Mouse (Mus musculus): ENCODE measurements at regions not wholly inside any gene's neighbourhood (a gene's known extent, or its start where the extent isn't known, plus 50 kb on each side); places are given as distances from the start of the nearest gene placed in this dataset.

DNA sequence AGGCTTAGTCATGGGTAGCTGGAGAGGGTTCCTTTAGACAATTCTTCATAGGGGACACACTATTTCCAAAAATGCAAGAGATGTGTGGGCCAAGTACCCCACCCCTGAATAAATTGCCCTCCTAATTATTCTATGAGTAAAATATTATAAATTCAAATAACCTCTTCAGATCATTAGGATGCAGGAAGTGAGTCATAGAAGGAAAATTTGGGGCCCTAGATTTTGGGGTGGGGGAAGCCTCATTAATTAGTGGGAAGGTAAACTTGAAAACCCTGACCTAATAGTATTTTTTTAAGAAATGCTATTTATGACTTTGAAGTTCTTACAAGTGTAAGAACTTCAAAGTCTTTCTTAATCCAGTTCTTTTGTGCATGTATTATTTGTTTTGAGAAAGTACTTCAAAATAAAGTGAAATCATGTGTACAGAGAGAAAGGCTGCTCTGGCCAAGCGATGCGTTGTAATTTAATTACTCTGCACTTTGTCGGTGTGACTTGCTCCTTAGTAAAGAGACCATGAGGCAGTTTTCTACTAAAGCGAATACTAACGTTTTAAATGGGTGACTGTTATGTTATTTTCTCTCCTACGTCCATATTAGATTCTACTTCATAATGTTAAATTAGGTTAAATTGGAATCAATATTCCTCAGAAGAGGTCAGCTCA, 200.6 kb downstream of the Tgfb2 start:
- in situ Hi-C loops (cut with MboI, MseI): no loop called here

DNA sequence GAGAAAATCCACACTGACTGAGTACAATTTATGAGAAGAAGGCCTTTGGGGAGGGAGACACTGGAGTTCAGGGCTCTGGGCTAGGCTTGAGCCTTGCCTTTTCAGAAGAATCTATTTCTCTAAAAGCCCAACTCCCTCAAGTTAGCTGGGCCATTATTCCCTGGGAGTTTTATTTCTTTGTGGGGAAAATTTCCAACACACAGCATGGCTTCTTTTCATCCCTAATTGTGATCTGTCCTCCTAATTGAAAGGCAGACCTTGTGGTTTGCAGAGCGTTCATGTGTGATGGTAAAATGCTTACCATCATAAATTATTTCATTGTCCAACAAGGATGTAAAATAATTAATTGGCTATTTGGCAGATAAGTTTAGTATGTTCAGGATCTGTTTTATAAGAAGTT, 204.1 kb downstream of the Tgfb2 start:
- in situ Hi-C loops (cut with MboI, MseI): no loop called here

DNA sequence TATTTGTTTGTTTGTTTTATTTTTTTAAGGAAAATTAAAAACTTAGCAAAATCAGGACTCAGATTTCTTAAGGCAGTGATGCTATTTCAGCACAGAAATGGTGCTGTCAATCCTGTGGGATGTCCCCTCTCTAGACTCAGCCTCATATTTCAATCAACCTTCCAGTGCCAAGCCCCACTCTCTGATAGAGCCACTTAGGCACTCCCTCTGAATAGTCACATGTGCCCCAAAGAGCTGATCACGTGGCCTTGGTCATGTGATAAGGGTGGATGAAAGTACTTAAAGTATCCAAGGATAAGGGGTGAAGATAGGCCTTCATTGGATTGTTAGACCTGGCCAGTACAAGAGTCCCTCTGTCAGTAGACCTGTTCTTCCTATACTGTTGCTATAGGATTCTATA, 207.9 kb downstream of the Tgfb2 start:
- in situ Hi-C loops (cut with MboI, MseI): no loop called here

DNA sequence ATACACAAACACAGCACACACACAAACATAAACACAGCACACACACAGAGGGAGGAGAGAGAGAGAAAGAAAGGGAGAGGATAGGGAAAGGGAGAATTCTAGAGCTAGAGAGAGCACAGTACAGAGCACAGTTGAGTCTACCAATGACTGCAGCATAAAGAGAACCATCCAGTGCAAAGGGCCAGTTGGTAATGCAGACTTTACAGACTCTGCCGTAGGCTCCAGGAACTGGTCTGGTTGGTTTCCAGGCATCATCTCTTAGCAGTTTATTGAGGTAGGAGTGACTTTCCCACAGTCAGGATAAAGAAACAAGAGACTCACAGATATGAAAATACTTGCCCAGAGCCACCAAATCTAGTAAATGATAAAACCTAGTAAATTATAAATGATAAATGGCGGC, 208.5 kb downstream of the Tgfb2 start:
- in situ Hi-C loops (cut with MboI, MseI): no loop called here

DNA sequence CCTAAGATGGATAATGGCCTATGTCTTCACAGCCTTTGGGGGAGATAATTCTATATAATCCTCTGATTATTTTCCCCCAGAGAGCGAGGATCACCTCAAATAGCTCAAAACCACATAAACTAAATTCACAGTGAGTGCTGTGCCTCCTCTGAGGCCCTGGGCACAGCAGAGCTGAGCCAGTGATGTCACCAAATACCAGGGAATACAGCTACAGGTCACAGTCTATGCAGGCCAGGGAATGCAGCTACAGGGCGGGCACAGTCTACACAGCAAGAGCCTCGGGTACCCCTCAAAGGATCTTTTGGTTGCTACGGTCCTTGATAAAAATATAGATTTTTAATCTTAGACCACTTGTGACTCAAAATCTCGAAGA, 211.4 kb downstream of the Tgfb2 start:
- in situ Hi-C loops (cut with MboI, MseI): no loop called here

DNA sequence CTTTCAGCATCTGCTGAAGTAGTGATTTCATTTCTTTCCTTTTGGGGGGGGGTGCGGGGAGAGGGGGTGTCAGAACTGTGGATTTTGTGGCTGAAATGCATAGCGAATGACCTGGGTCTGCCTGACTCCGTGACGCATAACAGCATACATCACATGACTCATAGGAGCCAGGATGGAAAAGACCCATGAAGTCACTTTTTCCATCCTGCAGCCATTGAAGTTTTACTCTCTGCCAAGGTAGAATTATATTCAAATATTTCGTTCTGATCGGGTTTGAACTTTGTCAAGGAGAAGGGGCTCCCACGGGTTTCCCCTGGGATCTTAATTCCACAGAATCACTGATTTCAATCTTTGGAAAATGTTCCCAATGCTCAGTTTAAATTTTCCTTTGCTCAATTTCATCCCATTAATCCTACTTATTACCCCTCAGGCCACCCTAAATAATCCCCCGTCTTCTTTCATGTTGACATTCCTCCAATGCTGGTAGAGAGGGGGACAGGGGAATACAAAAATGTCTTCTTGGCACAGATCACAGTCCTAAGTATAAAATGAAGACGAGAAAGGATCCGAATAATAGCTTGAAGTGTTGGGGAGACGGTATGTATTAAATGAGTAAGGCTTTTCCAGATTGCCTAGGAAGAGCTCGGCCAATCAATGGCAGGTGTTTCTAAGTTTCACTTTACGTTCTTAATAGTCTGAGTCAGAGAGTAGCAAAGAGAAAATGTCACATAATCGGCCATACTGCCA, 212.0 kb downstream of the Tgfb2 start:
- in situ Hi-C loops (cut with MboI, MseI): no loop called here

DNA sequence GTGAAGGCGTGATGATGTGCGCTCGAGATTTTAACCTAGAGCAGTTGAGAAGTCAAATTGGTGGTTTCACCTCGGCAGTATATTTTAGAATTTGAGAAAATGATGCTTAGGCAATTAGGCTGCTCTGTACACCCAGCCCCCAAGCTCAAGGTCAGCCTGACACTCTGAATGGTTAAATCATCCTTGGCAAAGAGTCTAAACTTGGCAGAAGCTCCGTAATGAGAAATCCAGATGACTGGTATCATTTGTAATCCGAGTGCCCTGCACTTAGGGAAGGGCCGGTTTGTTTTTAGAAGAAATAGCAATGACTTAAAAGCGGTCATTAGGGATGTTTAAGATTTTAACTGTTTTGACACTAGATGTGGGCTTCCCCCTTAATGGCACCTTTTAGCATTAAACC, 223.6 kb downstream of the Tgfb2 start:
- in situ Hi-C loops (cut with MboI, MseI): no loop called here

DNA sequence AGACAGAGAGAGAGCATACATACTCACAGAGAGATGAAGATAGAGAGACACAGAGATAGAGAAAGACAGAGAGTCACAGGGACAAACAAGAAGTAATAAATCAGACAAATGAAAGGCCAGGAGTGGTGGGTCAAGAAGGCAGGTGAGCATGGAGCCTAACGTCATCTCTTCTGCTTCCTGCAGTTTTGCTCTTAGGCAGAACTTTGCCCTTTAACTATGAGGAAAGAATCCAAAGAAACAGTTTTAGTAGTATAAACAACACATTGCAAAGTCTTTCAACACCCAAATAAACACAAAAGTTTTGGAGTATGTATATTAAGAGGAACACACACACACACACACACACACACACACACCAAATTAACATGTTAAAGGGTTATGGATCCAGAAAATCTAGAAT, 225.8 kb downstream of the Tgfb2 start:
- in situ Hi-C loops (cut with MboI, MseI): no loop called here

DNA sequence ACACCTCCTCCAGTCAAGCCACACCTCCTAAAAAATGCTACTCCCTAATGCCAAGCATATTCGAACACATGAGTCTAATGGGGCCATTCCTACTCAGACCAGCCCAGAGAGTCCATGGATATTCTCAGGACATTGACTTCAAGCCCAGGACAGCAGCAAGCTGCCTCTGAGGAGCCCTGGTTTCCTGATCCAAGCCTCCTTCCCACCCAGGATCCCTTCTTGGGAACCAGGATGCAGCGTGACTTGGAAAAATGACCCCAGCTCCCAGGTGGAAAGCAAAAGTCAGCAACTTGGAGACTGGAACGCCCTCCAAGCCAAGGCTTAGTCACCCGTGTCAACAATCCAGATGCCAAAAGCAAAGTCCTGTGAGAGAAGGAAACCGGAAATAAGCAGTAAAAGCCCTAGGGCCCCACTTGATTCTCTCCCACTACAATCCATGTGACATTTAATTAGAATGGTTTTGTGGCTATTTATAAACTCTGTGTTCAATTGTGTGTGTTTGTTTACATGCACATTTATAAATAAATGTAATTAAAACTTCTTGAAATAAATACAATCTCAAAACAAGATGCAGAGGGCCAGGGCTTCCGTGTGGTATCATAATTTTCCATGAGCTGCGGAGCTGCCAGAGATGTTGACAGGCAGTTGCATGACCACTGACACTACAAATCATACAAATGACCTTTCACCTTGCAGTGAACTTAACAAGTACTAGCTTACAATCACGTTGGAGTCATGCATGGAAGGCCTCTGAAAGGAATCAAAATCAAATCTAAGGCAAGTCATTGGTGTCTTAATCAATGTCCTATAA, 227.2 kb downstream of the Tgfb2 start:
- in situ Hi-C loops (cut with MboI, MseI): no loop called here

DNA sequence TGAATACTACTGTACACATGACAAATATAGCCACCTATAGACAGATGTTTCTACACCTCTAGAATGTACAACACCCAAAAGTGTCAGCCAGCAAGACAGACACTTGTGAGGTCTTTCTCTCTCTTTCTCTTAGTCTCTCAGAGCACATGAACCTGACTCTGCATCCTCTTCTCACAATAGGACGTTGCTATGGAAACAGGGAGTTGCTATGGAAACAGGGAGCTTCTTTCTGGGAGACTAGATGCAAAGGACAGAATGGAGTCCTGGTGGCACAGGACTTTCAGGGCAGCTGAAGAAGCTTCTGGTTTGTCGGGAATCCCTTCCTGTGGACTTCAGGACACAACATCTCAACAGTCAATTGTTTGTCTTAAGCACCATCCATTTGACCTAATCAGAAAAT, 230.9 kb downstream of the Tgfb2 start:
- in situ Hi-C loops (cut with MboI, MseI): no loop called here

DNA sequence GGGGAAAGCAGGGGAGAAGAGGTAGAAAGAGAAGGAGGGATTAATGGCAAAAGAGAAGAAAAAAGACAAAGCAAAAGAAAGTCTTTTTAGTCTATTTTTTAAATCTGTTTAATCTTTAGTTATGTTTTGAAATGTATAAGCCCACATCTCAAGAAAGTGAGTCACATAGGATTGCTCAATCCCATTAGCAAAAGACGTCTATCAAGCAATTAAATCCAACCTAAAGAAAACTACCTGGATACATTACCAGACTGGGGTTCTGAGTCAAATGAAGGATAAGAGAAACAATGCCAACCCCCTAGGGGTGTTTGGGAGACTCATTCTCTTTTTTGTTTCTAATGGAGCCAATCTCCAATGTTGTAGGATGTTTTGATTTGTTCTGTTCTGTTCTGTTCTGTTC, 231.4 kb downstream of the Tgfb2 start:
- in situ Hi-C loops (cut with MboI, MseI): no loop called here

DNA sequence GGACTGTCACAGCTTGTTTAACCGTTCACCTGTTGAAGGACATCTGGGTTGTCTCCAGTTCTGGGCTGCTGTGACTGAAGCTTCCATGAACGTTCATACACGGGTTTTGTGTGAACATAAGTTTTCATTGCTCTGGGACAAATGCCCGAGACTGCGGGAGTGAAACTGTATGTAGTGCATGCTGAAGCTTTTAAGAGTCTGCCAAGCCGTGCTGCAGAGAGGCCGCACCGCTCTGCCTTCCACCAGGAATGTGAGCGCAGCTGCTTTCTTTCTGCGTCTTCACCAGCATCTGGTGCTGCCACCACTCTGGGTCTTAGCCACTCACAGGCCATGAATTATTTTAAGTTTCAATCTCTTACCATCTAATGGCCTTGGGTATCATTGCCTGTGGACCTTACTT, 232.8 kb downstream of the Tgfb2 start:
- in situ Hi-C loops (cut with MboI, MseI): no loop called here

DNA sequence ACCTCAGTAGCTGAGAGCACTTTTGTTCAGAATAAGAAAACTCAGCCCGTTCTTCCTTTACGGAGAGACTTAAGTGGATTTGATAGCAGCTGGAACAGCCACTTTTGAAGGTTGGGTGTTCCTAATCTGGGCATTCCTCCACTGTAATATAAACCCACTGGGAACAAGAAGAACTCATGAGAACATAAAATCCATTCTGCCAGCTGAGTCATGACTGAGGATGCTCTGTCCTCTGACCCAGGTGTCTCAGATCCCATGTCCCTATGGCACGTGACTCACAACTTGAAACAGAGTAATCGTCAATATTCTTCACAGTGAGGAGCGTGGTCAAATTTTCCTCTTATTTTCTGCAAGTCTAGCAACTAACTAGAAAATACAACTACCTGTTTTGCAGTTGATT, 240.3 kb downstream of the Tgfb2 start:
- in situ Hi-C loops (cut with MboI, MseI): no loop called here

DNA sequence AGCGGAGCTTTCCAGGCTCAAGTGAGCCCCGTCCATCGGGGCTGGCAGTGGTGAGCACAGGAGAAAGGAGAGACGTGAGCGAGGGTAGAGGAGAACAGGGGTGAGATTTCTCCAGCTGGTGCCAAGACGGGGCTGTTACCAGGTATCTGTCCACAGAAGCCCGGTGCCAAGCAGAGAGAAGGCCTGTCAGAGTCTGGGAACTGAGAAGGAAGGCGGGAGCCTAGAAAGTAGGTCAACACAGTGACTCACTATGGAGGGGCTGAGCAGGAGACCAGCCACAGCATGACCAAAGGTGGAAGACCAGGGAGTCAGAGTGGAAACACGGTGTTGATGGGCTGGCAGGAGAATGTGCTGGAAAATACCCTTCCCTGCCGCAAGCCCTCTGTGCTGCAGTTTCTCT, 245.0 kb downstream of the Tgfb2 start:
- in situ Hi-C loops (cut with MboI, MseI): no loop called here

DNA sequence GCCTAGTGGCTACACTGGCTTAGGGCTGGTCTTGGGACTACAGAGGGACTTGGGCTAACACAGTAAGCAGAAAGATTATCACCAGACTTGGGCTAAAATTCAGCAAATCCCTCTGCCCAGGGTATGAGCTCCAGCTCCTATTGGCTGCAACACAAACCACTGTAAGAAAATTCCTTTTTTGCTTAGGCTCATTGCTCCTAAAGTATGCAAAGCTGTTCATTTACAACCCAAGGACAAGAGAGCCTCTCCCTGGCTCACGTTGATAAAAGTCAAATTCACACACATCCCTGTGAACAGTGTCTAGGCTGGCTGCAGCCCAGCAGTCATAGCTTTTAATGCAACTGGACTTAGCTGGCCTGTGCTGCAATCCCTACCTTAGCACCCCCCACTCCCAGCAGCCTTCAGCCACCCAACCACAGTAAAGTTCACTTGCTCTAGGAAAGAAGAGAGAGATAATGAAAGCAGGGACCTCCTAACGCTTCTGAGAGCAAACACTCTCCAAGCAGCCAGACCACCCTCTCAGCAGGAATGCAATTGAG, 247.6 kb downstream of the Tgfb2 start:
- in situ Hi-C loops (cut with MboI, MseI): no loop called here

DNA sequence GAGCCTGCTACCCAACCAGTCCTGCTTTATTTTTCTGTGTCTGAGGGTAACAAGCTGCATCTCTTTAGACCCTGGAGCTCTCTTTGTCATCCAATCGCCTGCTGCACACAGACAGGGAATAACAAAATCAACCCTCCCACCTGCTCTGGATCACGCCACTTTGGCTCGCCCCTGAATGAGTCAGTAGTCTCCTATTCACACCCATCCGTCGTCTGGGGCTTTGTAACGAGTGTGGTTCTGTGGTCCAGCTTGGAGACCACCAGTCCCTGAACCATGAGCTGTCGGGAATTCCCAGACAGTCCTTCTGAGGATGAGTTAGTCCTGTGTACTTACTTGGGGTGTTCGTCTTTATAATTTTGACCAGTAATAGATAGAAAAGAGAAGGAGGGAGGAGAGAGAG, 248.7 kb downstream of the Tgfb2 start:
- in situ Hi-C loops (cut with MboI, MseI): no loop called here

DNA sequence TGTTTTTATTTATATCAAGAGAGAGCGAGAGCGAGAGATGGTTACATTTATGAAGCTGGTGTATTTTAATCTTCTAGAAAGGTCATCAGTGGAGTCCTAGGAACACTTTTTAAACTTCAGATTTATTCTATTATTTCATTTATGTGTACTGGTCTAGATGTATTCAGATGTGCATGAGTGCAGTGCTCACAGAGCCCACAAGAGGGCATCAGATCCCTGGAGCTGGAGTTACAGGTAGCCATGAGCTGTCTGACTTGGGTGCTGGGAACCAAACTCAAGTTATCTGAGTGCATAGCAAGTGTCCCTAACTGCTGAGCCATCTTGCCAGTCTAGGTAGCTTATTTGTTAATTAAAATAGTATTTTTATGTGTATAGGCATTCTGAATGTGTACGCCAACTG, 249.7 kb downstream of the Tgfb2 start:
- in situ Hi-C loops (cut with MboI, MseI): no loop called here

DNA sequence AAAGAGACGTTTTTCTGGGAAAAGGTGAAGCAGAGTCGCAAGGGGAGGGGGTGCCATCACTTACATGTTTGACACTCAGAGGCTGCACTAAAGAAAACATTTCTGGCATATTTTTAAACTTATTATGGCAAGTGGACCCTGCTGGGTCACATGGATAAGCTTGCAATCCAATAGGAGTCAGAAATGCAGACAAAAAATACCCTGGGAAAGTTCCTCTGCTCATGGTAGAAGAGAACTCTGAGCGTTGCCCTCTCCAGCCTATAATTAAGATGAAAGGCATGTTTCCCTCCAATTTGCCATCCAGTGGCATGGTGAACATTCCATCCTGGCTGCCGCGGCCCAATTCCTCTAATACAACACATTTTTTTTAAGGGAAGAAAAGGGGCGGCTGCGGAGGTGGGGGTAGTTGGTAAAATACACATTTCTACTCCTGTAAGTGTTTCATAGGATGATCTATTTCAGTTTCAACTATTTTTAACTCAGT, 250.6 kb downstream of the Tgfb2 start:
- in situ Hi-C loops (cut with MboI, MseI): no loop called here

DNA sequence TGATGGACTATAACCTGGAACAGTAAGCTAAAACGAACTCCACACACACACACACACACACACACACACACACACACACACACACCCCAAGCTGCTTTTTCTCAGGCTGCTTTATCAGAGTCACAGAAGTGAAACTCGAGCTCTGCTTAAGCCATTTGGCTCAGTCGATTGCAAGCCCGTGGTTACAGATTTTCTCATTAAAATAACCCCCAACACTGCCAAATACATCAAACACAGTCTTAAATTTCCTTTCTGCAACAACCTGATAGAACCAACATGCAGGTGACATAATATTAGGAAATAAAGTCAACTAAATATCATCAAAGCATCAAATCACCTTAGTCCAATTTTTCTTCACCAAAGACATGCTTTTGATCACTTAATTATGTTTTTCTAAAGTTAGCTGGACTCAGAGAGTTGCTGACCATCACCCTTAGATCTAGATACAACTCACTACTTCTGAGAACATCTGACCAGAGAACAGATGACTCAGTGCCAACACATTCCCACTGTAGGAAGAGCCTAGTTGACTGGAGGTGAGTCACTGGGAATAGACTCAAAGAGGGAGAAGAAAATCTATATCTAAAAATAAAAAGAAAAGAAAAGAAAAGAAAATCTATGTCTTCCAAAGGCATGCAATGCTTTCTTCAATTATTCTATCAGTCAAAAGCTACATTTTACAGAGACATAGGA, 251.2 kb downstream of the Tgfb2 start:
- in situ Hi-C loops (cut with MboI, MseI): no loop called here

DNA sequence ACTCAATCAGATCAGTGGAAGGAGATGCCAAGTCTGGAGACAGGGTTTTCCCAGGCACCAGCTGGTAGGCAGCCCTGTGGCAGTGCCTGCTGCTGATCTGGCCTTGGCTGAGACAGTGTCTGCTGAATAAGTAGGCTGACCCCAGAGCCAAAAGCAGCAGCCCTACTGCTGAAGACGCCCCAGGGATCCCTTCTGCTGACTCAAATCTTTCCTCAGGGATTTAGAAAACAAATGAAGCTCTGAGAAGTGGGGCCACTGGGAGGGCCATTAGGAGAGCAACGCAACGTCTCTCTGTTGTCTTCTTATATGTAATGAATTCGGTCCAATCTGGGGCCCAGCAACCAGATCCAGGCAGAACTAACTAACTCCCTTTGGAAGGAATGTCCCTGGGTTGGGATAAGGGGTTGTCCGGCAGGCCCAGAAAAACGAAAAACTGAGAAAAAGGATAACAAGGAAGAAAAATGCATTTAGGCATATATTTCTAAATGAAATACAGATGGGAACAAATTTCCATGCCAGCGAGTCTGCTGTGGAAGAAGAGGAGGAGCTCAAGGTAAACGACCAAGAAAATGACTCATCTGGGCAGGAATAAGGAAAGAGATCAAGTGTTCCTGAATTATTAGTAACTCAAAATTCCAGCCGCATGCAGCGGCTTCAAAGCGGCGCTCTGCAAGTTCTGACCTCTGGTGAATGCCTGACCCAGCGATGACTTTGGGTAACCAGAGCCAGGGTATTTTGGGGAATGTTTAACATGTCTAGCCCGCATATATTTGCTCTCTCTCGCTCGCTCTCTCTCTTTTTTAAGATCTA, 256.7 kb downstream of the Tgfb2 start:
- in situ Hi-C loops (cut with MboI, MseI): no loop called here

DNA sequence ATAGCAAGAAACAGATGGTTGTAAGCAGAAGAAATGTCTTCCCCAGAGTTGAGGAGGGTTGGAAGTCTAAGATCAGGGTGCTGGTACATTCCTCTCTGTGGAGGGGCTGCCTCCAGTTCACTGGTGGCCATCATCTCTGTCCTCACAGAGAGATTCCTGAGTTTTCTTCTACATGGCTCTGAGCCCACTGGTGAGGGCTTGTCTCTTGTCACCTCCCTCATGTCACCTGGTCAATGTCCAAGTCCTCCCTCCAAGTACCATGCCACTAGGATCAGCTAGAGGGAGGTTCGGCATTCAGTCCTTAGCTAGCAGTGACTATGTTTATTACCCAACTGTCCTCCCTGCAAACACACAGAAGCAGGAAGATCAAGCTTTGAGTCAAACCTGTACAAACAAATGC, 258.3 kb downstream of the Tgfb2 start:
- in situ Hi-C loops (cut with MboI, MseI): no loop called here
